Mouse (Mus musculus): ENCODE measurements around the gene Nsfl1c.

- TF ChIP-seq GATA1 (IDR thresholded peaks at IDR 0.05; ENCODE audit: borderline replicate concordance, low read length) (no peak), CTCF (IDR thresholded peaks at IDR 0.05; ENCODE audit: low read depth, low read length) (no peak), GATA2 (IDR thresholded peaks at IDR 0.05; ENCODE audit: borderline replicate concordance, low read depth, low read length) (no peak), TAL1 (conservative IDR thresholded peaks at IDR 0.05; ENCODE audit: low read depth, low read length) (no peak), POLR2AphosphoS5 (IDR thresholded peaks at IDR 0.05; ENCODE audit: insufficient replicate concordance, low read depth, low read length) (no peak)
These were observed 31.5 kb downstream of the Nsfl1c start for GRCm38 (mm10) chr2:151525520-151525919.
